In genomic region chr1:75597622-75598021, GRCm38 (mm10) we compare ENCODE assay signal across 10 mouse cellular contexts. TPM values are rescaled to one million over a fixed set of nuclear protein-coding genes. Genes with fewer than 3 reads are reported as not detected.
DNase-seq lines count a peak whose midpoint lies in the region; ATAC-seq and TF ChIP-seq lines count a peak whose summit lies in the region.
"Had no signal": no experiment of that assay in that cellular context is flagged by ENCODE, and none has a peak within 500 bp of the region (broad histone marks: within the 10 kb centered on the region; RNA-seq: fewer than 3 reads in every experiment).

No protein-coding gene starts in this region.

- H3K9ac ChIP-seq in intestine, postnatal 0 days (ENCODE audit: low read depth, low read length) = no peak overlapping the region
- H3K9ac ChIP-seq in intestine, embryonic 15.5 days = no peak overlapping the region
- H3K9ac ChIP-seq: lung, embryonic 15.5 days had no signal

- H3K27me3 ChIP-seq in intestine, postnatal 0 days (replicated peaks; ENCODE audit: control insufficient read depth, insufficient read depth, low read length) = no peaks in the 10 kb centered on the region
- H3K27me3 ChIP-seq in intestine, embryonic 15.5 days (replicated peaks) = no peaks in the 10 kb centered on the region

- H3K4me3 ChIP-seq in intestine, postnatal 0 days (ENCODE audit: low read depth, low read length) = no peak overlapping the region
- no peak overlapping the region for H3K4me3 ChIP-seq in intestine, embryonic 15.5 days (replicated peaks)
- H3K4me3 ChIP-seq: erythroblast, embryonic 14.5 days; lung, embryonic 15.5 days had no signal

- H3K4me2 ChIP-seq in intestine, postnatal 0 days (replicated peaks; ENCODE audit: low read depth) = no peak overlapping the region
- no peak overlapping the region for H3K4me2 ChIP-seq in intestine, embryonic 15.5 days (replicated peaks)
- H3K4me2 ChIP-seq: lung, embryonic 15.5 days had no signal

- no peaks in the 10 kb centered on the region for H3K4me1 ChIP-seq in intestine, postnatal 0 days (replicated peaks; ENCODE audit: control insufficient read depth, insufficient read depth, low read length)
- H3K4me1 ChIP-seq in intestine, embryonic 15.5 days (replicated peaks) = no peaks in the 10 kb centered on the region
- H3K4me1 ChIP-seq: lung, embryonic 15.5 days had no signal

- peak; percentile 20 to 34 for DNase-seq in CD8-positive naive resting alpha-beta T cell, adult 2 months (ENCODE audit: low read depth in 2 of 2, low spot score in 2 of 2)
- peak; percentile 11 for DNase-seq in T-cell, adult 2 months (ENCODE audit: low spot score)
- peak; percentile 35 for DNase-seq in embryo, embryonic 11.5 days (ENCODE audit: low read depth, low spot score)
- peak; percentile 77 to 78 for DNase-seq in layer of hippocampus, postnatal 10 days (ENCODE audit: low spot score in 2 of 2)
- DNase-seq in retina, postnatal 1 day = peak; percentile 45

- TF ChIP-seq CTCF in intestine, postnatal 0 days (IDR thresholded peaks at IDR 0.05; ENCODE audit: low read depth) = peak; percentile 81

- ATAC-seq in intestine, postnatal 0 days = no peak
- no peak for ATAC-seq in intestine, embryonic 15.5 days
- ATAC-seq in granulocyte monocyte progenitor cell, adult 5-6 weeks (replicated peaks; ENCODE audit: poor library complexity, severe bottlenecking) = no peak

- H3K27ac ChIP-seq in intestine, postnatal 0 days (ENCODE audit: low read depth, low read length) = no peak overlapping the region
- H3K27ac ChIP-seq in intestine, embryonic 15.5 days = no peak overlapping the region
- H3K27ac ChIP-seq: lung, embryonic 15.5 days had no signal

- no peaks in the 10 kb centered on the region for H3K9me3 ChIP-seq in intestine, postnatal 0 days (ENCODE audit: control insufficient read depth)
- H3K9me3 ChIP-seq in intestine, embryonic 15.5 days = no peaks in the 10 kb centered on the region
- H3K9me3 ChIP-seq: lung, embryonic 15.5 days had no signal

- H3K36me3 ChIP-seq in intestine, postnatal 0 days (ENCODE audit: control insufficient read depth, insufficient read depth) = no peaks in the 10 kb centered on the region
- no peaks in the 10 kb centered on the region for H3K36me3 ChIP-seq in intestine, embryonic 15.5 days
- H3K36me3 ChIP-seq: lung, embryonic 15.5 days had no signal

RNA-seq across cellular contexts. Expression of gene Slc4a3, which starts 51.6 kb away (rescaled TPM):
- 4.0 and 6.2 TPM in 2 replicates for polyA plus RNA-seq in intestine, postnatal 0 days (2015; fragmentation: Nextera tagmentation; extraction: Ambion mirVana)
- 13.4 and 14.1 TPM in 2 replicates for polyA plus RNA-seq in intestine, embryonic 15.5 days (2015; fragmentation: Nextera tagmentation; extraction: Ambion mirVana)
- 100 to 1,000 TPM; 148 to 159 TPM for total RNA-seq in layer of hippocampus, postnatal 10 days (2021)
- not detected in 2 replicates for total RNA-seq in granulocyte monocyte progenitor cell, adult 5-6 weeks (2014; fragmentation: Nextera tagmentation)
- not detected in 2 replicates for total RNA-seq in granulocyte monocyte progenitor cell, adult 5-6 weeks (2017)
- polyA plus RNA-seq: erythroblast, embryonic 14.5 days had no signal

Comparison
In these comparisons a context has a peak if more than half of its experiments do, and no peak if none do; other contexts are left out.
1. DNase-seq: peak in every context shown above with its lines; median percentile 78 in layer of hippocampus, postnatal 10 days; 45 in retina, postnatal 1 day; 35 in embryo, embryonic 11.5 days; 27 in CD8-positive naive resting alpha-beta T cell, adult 2 months; 11 in T-cell, adult 2 months.
2. RNA of gene Slc4a3, which starts 51.6 kb away (total RNA-seq): 148 to 159 TPM in layer of hippocampus, postnatal 10 days; not detected in granulocyte monocyte progenitor cell, adult 5-6 weeks; every median in the first group is over 100 times any median in the second.